9 mouse cellular contexts compared by ENCODE assay signal in the genomic region with DNA sequence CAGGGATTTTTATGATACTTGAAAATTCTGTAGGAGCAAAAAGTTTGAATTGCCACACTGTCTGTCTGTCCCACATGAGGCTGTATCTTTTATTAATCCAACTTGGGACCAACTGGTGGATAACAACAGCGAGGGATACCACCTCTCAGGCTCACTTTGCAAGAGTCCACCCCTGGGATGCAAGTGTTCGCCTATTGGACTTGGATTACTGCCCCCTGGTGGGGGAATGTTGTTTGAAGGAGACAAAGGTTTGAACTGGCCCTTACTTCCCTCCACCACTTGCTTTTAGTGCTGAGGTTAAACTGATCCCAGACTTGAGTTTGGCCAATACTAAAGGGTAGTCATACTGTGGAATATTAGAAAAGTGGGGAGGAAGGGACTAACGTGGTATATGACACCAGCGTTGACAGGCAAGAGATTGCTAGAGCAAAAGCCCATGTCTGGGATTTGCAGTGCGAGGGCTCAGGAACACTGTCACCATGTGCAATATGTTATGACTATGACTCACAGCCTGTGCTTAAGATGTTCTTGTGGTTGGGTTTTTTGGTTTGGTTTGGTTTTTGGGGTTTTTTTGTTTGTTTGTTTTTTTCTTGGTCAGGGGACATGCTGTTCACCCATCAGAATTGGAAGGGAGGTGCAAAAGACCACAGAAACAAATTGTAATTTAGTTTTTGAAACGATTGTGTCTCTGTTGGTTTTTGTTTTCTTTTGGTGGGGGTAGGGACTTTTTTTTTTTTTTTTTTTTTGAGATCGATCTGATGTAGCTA. TPM values are rescaled to one million over a fixed set of nuclear protein-coding genes. Genes with fewer than 3 reads are reported as not detected.
DNase-seq lines count a peak whose midpoint lies in the region; ATAC-seq and TF ChIP-seq lines count a peak whose summit lies in the region.
"Had no signal": no experiment of that assay in that cellular context is flagged by ENCODE, and none has a peak within 500 bp of the region (broad histone marks: within the 10 kb centered on the region; RNA-seq: fewer than 3 reads in every experiment).

A gene (plus strand): TSS at position 717 of the 767 bp plus-strand sequence.

- H3ac ChIP-seq in C2C12 (ENCODE audit: control insufficient read depth, insufficient read length, low read depth), result no peak within 1 kb of the TSS

- H3K27me3 ChIP-seq in C2C12 (ENCODE audit: control insufficient read depth, insufficient read depth, insufficient read length), result no peaks in the 10 kb centered on the region
- H3K27me3 ChIP-seq in limb, embryonic 14.5 days (ENCODE audit: control insufficient read depth, insufficient read depth, low read length), result no peaks in the 10 kb centered on the region
- H3K27me3 ChIP-seq: hindbrain, embryonic 15.5 days had no signal

- intact Hi-C loops in gastrocnemius, adult 2 months (cut with DNase I), result loop anchor here (1.0 kb wide), 1 partner anchor 92 kb away; no protein-coding TSS in a partner anchor

- no peaks in the 10 kb centered on the region for H3K79me3 ChIP-seq in C2C12 (ENCODE audit: low read depth)

- TF ChIP-seq CTCF in C2C12 (IDR thresholded peaks at IDR 0.05; ENCODE audit: control insufficient read depth, insufficient read depth, insufficient read length), result peak; percentile 37
- peak; percentile 73 for TF ChIP-seq CTCF in gastrocnemius, adult 2 months (IDR thresholded peaks at IDR 0.05)

- H3K4me2 ChIP-seq in limb, embryonic 14.5 days (replicated peaks; ENCODE audit: low read depth, low read length, severe bottlenecking), result no peak within 1 kb of the TSS
- H3K4me2 ChIP-seq: hindbrain, embryonic 15.5 days had no signal

- H3K4me3 ChIP-seq in C2C12 (ENCODE audit: insufficient read depth, poor library complexity, severe bottlenecking), result no peak within 1 kb of the TSS
- H3K4me3 ChIP-seq in gastrocnemius, adult 2 months, result no peak within 1 kb of the TSS
- H3K4me3 ChIP-seq in limb, embryonic 14.5 days (replicated peaks; ENCODE audit: low read length), result no peak within 1 kb of the TSS
- H3K4me3 ChIP-seq: hindbrain, embryonic 15.5 days had no signal

- no peak for ATAC-seq in limb, embryonic 14.5 days (ENCODE audit: low FRiP score, low read depth)
- no peak; the same call in 1 of the 2 replicates for ATAC-seq in erythroblast, adult 5-6 weeks (replicated peaks; ENCODE audit: low FRiP score, poor library complexity, severe bottlenecking)

- no peak within 1 kb of the TSS for H3K27ac ChIP-seq in gastrocnemius, adult 2 months
- no peak within 1 kb of the TSS for H3K27ac ChIP-seq in limb, embryonic 14.5 days (replicated peaks; ENCODE audit: low read depth, low read length)
- H3K27ac ChIP-seq: hindbrain, embryonic 15.5 days had no signal

- peak; percentile 81 for DNase-seq in NIH3T3 (ENCODE audit: low read depth)
- DNase-seq in cerebellum, postnatal 10 days, result peak; percentile 92 to 95
- DNase-seq in gastrocnemius, adult 2 months, result peak; percentile 70
- peak; percentile 45 to 73 for DNase-seq in kidney, adult 8-10 months
- peak; percentile 73 for DNase-seq in limb, embryonic 14.5 days (ENCODE audit: low spot score)
- DNase-seq in ovary, postnatal 14 days (ENCODE audit: low spot score), result peak; percentile 70

- no peaks in the 10 kb centered on the region for H3K36me3 ChIP-seq in C2C12 (ENCODE audit: control insufficient read depth, insufficient read depth)
- H3K36me3 ChIP-seq in limb, embryonic 14.5 days (ENCODE audit: control insufficient read depth, insufficient read depth, low read length), result peaks cover 24% of the 10 kb centered on the region
- H3K36me3 ChIP-seq: hindbrain, embryonic 15.5 days had no signal

- H3K9me3 ChIP-seq in limb, embryonic 14.5 days (ENCODE audit: control insufficient read depth, low read length), result no peaks in the 10 kb centered on the region
- H3K9me3 ChIP-seq: hindbrain, embryonic 15.5 days had no signal

- H3K79me2 ChIP-seq in C2C12 (ENCODE audit: control insufficient read depth, insufficient read depth), result no peaks in the 10 kb centered on the region

- 79% methylated on average over 7 of the region's 7 CpGs for WGBS in limb, embryonic 14.5 days

- H3K4me1 ChIP-seq in limb, embryonic 14.5 days (ENCODE audit: control insufficient read depth, insufficient read depth, low read length), result no peaks in the 10 kb centered on the region

- TF ChIP-seq POLR2A in limb, embryonic 14.5 days (IDR thresholded peaks at IDR 0.05; ENCODE audit: borderline replicate concordance, extremely low read depth, insufficient read depth, insufficient read length), result no peak

- no peak within 1 kb of the TSS for H3K9ac ChIP-seq in limb, embryonic 14.5 days (ENCODE audit: low read depth, low read length, severe bottlenecking)
- H3K9ac ChIP-seq: hindbrain, embryonic 15.5 days had no signal

TF ChIP-seq in C2C12, 6 proteins besides CTCF, POLR2A, EP300 and RAD21:
- peak; percentile 13 for TF ChIP-seq FOSL1 (IDR thresholded peaks at IDR 0.05; ENCODE audit: insufficient read depth, low read length, poor library complexity, severe bottlenecking)
- TF ChIP-seq CEBPB (IDR thresholded peaks at IDR 0.05; ENCODE audit: low read depth), result peak; percentile 12
- no peak for TF ChIP-seq MAX (IDR thresholded peaks at IDR 0.05)

RNA-seq across cellular contexts. Expression of the gene that starts here (rescaled TPM):
- 0.04 TPM for polyA plus RNA-seq in C2C12 (2012; fragmentation: generic; extraction: Trizol)
- not detected for total RNA-seq in gastrocnemius, adult 2 months (2021)
- 0.61 and 0.70 TPM in 2 replicates for polyA plus RNA-seq in limb, embryonic 14.5 days (2012; rRNA removed)
- polyA plus RNA-seq in limb, embryonic 14.5 days (2014; fragmentation: Nextera tagmentation; extraction: Ambion mirVana), result 2.2 and 3.6 TPM in 2 replicates
- total RNA-seq in erythroblast, adult 5-6 weeks (2015; ENCODE audit: low replicate concordance), result not detected in 2 replicates
- total RNA-seq in erythroblast, adult 5-6 weeks (2017; ENCODE audit: low replicate concordance), result not detected in 2 replicates

Comparison
In these comparisons a context has a peak if more than half of its experiments do, and no peak if none do; other contexts are left out.
1. Peak in DNase-seq in gastrocnemius, adult 2 months; RNA of the gene not detected or under 1 TPM.